Mouse (Mus musculus): ENCODE data around the gene Myt1l.

Gene Myt1l

DNA sequence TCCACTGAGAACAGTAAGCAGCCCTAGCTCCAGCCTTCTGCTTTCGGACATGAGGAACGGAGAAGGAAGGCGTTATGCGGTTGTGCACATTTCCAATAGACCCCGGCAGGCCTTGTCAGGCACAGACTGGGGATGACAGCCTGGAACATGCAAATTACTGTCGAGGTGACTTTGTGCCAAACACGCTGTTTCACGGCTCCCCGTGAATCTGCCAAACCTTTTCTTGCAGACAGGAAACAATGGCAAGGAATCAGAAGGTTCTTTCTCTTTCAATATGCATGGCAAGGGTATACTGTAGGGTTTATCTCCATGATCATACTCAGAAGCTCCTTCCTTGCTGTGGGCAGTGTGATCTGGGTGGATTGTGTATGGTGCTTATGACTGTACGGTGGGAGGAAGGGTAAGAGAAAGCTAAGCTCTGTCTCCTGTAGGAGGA is 127.0 kb downstream of the Myt1l start:
- no peak for DNase-seq (ENCODE audit: low read depth, low spot score)

DNA sequence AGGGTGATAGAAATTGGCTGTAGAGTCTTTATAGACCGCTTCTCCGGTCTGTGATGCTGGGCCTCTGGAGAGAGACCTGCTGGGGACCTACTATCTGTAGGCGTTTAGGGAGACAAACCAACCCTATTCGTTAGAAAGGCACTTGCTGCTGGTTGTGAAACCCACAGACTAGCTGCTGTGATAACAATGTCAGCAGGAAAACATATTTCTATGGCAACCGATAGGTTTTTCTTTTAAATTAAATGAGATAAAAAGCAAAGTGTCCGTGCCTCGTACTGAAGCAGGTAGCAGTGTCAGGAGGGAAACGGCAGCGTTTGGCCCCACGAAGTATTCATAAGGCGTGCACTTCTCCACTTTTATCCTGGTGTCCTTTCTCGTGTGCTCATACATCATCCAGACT is 127.5 kb downstream of the Myt1l start:
- no peak for DNase-seq (ENCODE audit: low read depth, low spot score)

DNA sequence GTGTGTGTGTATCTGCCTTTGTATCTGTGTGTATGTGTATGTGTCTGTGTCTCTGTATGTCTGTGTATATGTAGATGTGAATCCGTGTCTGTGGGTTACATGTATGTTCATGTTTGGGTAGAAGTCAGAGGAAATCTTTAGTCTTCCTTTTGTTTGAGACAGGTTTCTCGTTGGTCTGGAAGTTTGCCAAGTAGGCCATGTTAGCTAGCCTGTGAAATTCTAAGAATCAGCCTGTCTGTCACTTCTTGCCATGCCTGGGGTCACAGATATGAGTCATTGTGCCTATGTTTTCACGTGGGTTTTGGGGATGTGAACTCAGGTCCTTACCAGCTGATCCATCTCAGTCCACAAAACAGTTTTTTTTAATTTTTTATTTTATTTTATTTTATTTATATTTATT is 128.9 kb downstream of the Myt1l start:
- DNase-seq (ENCODE audit: low read depth, low spot score): no peak

DNA sequence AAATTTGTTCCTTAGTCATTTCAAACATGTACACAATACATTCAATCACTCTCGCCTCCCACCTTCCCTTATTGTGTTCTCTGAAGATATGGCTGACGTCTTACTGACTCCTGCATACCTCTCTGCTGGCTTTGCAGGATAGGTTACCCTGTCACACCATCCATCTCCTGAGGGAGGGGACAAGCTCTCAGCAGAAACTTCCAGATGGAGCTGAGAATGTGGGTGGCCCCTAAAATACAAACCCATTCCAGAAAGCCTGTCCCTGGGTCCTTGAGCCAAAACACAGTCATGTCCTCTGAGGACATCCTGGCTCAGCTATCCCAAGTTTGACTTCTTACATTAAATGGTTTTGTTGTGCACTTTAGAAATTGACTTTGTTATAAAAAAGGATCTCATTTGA is 129.7 kb downstream of the Myt1l start:
- no peak for DNase-seq (ENCODE audit: low read depth, low spot score)

DNA sequence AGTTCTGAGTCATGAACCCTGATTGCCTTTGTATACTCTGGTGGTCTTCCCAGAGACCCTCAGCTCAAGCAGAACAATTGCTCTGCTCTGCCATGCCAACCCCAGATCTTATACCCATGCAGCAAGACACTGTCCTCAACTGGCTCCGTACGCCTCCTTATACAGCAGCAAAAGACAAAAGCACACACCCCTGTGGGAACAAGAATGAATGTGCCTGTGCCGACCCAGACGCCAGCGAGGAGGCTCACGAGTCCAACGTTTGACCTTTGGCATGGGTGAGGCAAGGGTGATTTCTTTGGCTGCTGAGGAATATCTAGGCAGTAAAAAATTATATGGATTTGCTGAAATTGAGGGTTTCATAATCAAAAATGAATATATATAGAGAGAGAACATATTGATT is 143.8 kb downstream of the Myt1l start:
- no peak for DNase-seq (ENCODE audit: low read depth, low spot score)

DNA sequence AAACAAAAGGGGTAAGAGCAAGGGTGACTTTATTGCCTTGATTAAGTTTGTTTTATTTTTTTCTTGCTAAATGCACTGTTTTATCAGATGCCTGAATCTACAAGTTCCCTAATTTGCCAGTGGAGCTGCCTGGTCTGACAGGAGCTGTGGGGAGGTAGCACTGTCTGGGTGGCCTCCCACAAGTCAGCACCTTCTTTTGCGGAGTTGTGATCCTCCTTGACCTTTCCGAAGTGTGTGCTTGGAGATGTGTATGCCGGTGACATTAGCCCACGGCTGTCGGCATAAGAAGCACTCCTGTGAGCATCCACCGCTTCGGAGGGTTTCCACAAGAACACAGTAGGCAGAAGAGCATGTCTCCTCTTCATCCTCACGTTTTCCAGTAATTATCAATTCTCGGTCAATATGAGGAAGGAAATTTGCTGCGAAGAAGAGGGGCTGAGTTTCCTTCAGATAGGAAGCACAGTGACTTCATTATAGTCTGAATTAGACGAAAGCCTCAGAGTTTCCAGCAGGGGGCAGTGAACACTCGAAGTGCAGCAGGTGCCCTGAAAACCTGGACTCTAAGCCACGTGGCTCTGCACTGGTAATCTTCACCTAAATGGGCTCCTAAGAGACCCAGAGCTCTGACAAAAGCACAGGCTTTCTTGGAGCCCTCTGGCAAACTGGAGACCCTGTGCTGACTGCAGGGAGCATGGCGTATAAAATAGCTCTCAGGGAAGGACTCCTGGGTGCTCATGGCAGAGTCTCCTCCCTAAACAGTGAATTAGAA is 147.6 kb downstream of the Myt1l start:
- DNase-seq (ENCODE audit: low read depth, low spot score): peak; percentile 57

DNA sequence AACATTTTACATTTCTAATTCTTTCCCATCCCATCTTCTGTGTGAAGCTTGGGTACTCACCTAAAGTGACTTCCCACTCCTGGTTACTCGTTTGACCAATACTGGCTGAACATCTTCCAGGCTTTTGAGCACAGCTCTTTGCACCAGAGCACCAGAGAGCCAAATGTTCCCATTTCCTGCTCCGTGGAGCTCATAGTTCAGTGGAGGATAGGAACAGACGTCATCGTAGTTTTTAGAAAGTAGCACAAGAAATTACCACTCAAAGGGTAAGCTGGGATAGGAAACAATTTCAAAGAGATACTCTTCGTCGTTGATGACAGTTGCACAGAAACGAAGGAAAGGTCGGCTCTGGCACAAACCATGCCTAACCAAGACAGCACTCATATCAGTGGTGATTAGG is 154.2 kb downstream of the Myt1l start:
- DNase-seq (ENCODE audit: low read depth, low spot score): no peak

DNA sequence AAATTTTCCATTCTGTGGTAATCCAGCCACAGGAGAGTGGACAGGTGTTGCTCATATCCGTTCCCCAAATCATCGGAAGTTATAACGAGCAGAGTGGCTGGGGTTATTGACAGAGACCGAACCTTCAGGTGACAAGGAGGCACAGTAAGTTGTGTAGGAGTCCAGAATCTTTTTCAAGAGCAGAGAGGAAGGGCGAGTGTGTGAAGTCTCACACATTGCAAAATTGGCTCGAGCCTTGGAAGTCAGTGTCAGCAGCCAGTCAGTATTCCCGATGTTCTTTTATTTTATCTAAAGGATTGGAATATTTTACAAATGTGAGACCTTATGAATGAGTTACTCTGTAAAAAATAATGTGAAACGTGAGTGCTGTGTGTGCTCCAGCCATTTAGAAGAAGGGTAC is 154.8 kb downstream of the Myt1l start:
- DNase-seq (ENCODE audit: low read depth, low spot score): no peak

DNA sequence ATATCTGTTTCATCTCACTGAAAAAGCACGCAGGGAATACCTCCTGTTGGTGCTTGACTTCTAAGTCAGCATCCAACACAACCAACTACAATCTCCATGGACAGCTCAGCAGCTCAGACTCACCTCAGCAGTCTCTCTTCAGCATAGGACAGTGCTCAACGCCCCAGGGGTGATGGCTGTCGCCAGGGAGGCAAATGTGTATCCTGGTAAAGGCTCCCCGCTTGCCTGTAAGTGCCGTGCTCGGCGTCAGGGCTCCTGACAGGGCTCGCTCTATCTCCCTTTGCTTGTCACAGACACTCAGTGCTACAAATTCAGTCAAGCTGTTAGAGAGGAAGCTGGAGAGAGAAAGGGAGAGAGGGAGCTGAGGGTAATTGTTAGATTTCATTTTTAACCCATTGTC is 158.1 kb downstream of the Myt1l start:
- no peak for DNase-seq (ENCODE audit: low read depth, low spot score)

DNA sequence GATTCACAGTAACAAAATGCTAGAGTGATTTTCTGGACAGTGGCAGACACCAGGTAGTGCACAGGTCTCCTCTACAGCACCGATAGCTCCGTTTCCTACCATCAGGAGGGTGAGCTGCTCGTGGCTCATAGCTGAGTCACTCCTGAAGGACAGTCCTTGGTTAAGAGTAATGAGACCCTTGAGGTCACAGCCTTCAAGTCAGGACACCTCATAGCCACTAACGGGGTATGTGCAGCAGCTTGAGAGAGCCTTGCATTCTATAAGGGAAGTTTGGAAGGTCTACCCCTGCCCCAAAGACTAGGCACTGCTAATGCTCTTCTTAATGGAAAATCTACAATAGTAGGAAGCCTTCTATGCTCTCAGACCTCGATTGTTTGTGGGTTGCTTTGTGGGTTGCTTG is 163.4 kb downstream of the Myt1l start:
- DNase-seq (ENCODE audit: low read depth, low spot score): no peak

DNA sequence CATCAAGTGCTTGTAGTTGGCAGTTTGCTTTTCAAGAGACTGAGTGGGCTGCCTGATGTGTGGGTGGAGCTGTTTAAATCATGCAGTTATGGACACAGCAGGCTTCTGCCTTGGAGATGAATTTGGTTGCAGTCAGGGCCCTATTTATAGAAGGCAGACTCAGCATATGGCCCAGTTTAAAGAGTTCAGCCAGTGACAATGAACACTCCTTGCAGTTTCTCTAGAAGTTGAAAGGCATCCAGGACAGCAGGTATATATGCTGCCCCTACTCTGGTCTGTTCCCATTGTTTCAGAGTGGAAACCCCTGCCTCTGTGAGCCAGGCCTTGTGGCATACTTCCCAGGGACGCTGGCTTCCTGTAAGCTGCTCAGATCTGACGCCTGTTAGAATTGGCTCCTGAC is 167.0 kb downstream of the Myt1l start:
- no peak for DNase-seq (ENCODE audit: low read depth, low spot score)

DNA sequence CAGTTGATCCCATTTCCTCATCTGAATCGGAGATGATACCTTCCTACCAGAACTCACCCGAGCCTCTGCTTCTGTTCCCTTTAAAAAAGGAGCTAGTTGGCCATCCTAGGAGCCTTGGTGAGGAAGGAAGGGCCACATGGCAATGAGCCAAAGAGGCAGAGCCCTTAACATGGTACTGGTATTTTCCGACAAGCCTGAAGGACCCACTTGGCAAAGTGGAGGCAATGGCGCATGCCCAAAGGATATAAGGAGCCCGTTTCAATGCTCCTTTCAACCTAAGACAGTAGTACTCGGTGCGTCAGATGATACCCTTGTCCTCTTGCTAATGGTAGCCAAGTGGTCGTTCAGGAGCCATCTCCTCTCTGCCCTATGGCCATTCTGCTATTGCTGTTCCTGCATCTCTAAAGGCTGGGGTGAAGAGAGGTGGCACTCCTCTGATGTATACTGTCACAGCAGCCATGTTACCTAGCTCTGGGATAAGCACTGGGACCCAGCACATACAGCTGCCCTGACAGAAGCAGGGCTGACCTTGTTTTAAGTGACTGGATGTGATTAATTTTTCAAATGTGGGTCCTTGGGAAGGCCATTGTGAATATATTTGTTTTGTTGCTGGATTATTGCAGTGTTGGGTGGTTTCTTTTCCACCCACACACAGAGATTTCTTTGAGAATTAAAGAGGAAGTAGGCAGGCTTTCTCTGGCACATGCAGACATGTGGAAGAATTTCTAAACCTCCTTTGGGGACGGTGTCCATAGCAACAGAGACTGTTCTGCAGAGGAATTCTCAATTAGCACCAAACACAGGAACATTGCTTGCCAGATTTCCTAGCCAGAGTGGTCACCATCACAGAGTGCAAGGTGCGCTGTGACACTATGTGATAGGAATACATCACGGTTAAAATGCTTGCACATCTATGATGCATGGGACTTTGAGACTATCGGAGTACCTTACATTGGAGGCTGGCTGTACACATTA is 169.6 kb downstream of the Myt1l start:
- no peak for DNase-seq (ENCODE audit: low read depth, low spot score)

DNA sequence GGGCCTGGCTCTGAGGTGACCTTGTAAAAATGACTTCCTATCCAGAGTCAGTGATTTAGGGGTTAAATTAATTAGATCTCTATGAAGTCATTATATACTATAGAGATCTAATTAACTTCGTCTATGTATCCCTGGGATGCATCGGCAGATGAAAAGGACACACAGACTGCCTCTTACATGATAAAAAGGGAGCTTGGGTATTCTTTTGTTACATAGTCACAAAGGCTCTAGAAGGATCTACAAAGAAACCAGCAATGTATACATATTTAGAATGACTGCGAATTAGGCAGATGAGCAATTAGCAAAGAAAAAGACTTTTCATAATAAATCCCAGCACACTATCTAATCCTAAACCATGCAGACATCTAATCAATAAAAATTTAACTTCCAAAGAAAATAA is 170.4 kb downstream of the Myt1l start:
- no peak for DNase-seq (ENCODE audit: low read depth, low spot score)

DNA sequence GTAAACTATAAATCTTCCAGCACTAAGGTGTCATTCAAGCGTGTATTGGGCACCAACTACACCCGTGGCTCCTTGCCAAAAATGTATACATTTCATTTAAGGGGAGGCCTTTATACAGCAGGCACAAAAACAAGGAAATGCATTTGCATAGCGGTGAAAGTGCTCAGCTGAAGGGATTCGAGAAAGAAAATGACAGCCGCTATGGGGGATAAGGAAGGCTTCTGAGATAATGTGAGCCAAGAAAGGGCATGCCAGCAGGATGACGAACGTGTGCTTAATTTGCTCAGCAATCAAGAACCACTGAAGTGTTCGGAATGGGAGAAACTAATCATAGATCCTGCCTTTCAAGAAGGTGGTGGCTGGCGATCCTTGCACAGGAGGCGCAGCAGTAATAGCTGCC is 170.8 kb downstream of the Myt1l start:
- no peak for DNase-seq (ENCODE audit: low read depth, low spot score)

DNA sequence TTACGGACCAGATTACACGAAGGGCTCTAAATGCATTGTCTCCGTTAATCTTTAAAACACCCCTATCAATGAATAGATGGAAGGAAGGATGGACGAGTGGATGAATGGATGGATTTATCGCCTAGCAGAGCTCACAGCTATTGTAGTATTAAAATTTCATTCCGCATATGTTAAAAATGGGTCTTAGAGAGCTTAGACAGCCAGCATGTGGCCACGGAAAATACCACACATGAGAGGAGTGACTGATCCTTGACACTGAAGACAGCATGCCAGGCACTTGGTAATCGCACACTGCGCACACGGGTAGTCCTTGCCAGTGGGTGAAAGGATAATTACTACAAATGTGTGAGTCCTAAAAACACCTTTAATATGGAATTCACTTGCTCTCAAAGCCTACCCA is 171.2 kb downstream of the Myt1l start:
- DNase-seq (ENCODE audit: low read depth, low spot score): no peak

DNA sequence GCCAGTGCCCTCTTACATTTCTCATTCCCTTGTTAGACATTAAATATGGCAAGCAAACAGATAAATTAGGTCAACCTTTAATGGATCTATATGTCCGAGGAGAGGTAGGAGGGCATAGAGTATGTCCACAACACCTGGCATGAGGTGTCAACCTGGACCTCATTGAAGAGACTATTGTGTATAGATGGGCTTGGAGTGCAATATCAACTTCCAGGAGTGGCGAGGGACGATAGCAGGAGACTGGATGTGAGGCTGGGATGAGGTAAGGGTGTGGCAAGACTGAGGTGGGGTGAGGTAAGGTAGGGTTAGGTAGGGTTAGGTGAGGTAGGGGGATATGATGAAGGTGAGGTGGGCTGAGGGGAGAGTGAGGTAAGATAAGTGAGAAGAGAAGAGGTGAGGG is 171.8 kb downstream of the Myt1l start:
- DNase-seq (ENCODE audit: low read depth, low spot score): no peak

DNA sequence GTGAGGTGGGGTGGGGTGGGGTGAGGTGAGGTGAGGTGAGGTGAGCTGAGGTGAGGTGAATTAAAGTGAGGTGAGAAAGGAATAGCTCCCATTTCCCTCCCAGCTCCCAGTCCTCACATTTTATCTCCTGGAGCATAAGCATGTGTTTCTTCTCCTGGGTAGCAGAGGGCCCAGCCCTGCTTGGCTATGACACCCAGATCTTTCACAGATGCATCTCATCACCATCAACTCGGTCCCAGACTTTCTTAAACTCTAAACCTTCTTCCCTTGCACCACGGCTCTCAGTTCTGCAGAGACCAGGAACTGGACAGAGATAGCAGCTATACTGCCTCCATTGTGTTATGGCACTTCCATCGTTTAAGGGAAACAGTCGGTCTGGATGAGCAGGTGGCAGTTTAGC is 172.9 kb downstream of the Myt1l start:
- no peak for DNase-seq (ENCODE audit: low read depth, low spot score)

DNA sequence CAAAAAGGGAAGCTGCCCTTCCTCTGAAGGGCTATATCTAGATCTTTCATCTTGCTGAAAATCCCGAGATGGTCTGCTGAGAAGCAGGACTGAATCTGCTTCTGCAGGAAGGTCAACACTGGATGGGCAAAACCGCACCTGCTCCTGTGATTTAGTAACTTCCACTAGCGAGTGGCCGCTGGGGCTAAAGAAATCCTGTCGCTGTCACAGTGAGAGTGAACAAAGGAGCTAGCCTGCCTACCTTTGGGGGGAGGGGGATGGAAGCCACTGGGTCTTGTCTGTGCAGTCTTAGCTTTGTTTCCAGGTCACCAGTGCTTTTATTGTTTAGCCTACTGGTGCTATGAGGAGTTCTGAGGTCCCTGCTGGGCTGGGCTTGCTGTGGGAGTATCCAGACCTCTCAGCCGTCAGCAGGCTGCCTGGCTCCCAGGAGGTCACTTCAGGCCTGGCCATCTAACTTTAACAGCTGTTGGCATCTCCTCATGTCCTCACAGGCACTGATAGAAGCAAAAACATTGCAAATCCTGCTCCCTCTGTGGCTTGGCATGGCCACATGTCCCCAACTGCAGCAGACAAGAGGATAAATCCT is 173.6 kb downstream of the Myt1l start:
- DNase-seq (ENCODE audit: low read depth, low spot score): no peak

DNA sequence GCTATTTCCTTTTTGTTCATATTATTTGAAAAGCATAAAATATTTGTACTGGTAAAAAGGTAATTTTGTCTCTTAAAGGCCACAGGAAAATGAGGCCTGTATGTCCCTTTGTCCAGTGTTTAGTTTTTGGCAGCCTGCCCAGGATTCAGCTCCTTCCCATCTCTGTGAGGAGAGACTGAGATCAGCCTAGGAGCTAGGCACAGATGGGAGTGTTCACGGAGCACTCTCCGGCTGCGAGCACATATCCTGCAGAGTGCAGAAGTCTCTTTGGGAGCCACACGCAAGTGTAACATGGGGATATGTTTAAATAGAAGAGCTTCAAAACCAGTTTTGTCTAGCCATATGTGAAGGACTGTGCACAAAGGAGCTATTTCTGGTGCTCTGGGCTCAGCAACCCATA is 174.4 kb downstream of the Myt1l start:
- DNase-seq (ENCODE audit: low read depth, low spot score): no peak

DNA sequence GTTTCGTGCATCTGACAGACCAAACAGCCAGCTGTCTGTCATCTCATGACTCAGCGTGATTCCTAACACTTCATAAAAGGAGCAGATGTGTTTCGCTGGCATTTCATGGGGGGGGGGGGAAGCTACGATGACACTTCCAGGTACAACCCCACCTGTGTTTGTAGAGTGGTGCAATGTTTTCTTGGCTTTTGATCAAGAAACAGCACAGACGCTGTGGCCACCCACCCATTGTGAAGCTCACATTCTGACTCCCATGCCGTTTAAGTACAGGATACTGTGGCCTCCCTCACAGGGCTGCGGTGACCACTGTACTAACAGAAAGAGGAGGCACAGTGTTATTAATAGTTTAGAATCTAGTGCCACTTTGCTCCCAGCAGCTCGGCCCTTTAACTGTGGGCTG is 175.4 kb downstream of the Myt1l start:
- DNase-seq (ENCODE audit: low read depth, low spot score): no peak

DNA sequence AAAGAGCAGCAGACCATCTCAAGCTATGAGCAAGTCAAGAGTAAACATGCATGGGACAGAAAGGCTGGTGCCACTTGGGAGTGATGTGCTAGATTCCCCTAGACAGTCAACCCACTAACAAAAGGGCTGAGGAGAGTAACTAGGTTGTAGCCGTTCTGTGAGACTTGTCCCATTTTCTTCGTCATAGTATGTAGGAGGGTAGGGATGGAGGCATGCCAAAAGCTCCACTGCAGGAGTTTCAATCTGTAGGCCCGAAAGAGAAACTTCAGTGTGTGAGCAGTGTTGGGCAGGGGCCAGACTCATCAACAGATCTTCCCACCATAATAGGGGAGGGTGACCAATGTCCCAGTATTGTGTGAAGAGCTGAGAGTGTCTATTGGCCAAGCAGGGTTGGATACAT is 178.9 kb downstream of the Myt1l start:
- no peak for DNase-seq (ENCODE audit: low read depth, low spot score)

DNA sequence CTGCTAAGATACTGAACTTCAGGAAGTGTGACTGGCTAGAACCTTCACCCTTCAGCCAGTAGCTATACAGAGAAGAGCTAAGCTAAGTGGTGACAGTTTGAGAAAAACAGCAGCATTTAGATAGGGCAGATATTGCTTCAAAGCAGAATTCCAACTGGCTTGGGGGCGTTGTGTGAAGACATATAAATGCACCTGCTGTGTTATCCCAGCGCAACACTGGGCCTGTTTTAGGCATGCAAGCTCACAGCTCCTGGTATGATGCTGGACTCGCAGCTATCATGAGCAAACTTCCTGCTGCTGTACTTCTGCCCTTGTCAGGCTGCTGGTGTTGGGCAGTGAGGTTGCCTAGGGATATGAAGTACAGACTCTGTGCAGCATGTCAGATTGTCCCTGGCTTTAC is 180.0 kb downstream of the Myt1l start:
- DNase-seq (ENCODE audit: low read depth, low spot score): no peak
